Mouse (Mus musculus): ENCODE measurements around the gene Atp2b2. TPM values are rescaled to one million over a fixed set of nuclear protein-coding genes. Genes with fewer than 3 reads are reported as not detected.

Atp2b2 gene
- polyA plus RNA-seq, 1 experiment from 2014 or later = 0.09 TPM

DNA sequence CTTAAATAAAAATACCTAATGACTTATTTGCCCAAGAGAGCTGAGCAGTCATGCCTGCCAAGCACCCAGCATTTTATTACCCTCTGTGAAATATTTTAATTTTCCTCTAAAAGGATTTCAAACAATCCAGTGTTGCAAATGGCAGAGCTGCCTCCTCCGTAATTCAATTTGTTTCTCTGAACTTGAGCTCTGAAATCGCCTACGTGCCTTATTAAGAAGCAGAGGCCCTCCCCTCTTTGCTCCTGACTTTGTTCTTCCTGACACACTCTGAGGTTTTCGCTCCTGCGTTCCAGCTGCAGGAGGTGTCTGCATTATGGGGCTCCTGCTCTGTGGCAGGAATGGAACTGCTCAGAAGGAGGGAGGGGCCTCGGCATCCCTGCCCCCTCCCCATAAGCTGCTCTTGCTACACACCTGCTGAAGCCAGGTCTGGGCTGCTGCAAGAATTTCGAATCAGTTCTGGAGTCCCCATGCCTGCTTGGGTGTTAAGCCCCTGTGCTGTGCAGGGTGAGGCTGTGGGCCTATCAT lies 264.1 kb downstream of the Atp2b2 start:
- no peak for ATAC-seq (ENCODE audit: insufficient number of reproducible peaks, low FRiP score, low TSS enrichment, low read depth)
- no peaks in the 10 kb centered on the region for H3K36me3 ChIP-seq (ENCODE audit: control insufficient read depth, insufficient read depth, low read length)
- 53% methylated on average over 7 of the region's 7 CpGs for WGBS

DNA sequence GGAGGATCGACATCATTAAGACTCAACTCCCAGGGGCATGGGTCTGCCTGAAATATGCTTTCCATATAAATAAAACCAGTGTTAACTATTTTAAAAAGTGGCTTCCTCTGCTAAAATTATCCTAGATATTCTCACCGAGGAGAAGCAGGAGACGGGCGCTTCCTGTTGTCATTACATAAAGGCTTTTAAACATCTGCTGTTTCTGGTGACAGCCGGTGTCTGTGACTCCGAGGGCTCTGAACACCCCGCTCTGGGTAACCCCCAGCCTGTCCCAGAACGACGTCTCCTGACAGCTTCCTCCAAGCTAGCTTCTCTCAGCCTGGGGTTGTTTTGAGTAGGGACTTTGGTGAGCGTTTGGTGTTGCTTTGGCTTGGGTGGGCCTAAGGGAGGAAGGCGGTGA lies 273.6 kb downstream of the Atp2b2 start:
- no peak overlapping the region for H3K4me3 ChIP-seq (ENCODE audit: low read depth, low read length)
- H3K4me2 ChIP-seq (ENCODE audit: low read depth, severe bottlenecking) = no peak overlapping the region
- H3K27ac ChIP-seq (replicated peaks; ENCODE audit: low read depth, low read length) = no peak overlapping the region
- H3K4me1 ChIP-seq (ENCODE audit: control insufficient read depth, insufficient read depth, low read length) = no peaks in the 10 kb centered on the region
- no peak for DNase-seq (ENCODE audit: low spot score)
- no peak overlapping the region for H3K9ac ChIP-seq (ENCODE audit: low read length)
- no peaks in the 10 kb centered on the region for H3K27me3 ChIP-seq (ENCODE audit: control insufficient read depth, insufficient read depth, low read length)
- H3K9me3 ChIP-seq (ENCODE audit: control insufficient read depth, low read length) = no peaks in the 10 kb centered on the region
- 77% methylated on average over 11 of the region's 11 CpGs for WGBS
- no peaks in the 10 kb centered on the region for H3K36me3 ChIP-seq (ENCODE audit: control insufficient read depth, insufficient read depth, low read length)
- ATAC-seq (ENCODE audit: insufficient number of reproducible peaks, low FRiP score, low TSS enrichment, low read depth) = no peak

More for the DNA sequence above, 264.1 kb downstream of the Atp2b2 start:
- Histone ChIP-seq H3K4me1 (ENCODE audit: control insufficient read depth, insufficient read depth, low read length) (no peaks in the 10 kb centered on the region; the same call in 1 of the 2 replicates), H3K27ac (replicated peaks; ENCODE audit: low read depth, low read length) (no peak overlapping the region), H3K9me3 (ENCODE audit: control insufficient read depth, low read length) (no peaks in the 10 kb centered on the region), H3K4me3 (ENCODE audit: low read depth, low read length) (no peak overlapping the region), H3K27me3 (ENCODE audit: control insufficient read depth, insufficient read depth, low read length) (no peaks in the 10 kb centered on the region), H3K9ac (ENCODE audit: low read length) (no peak overlapping the region), H3K4me2 (ENCODE audit: low read depth, severe bottlenecking) (no peak overlapping the region)
- DNase-seq (ENCODE audit: low spot score) = no peak

GRCm38 (mm10) chr6:113761644-113762043 lies 280.8 kb downstream of the Atp2b2 start:
- DNase-seq (ENCODE audit: low spot score) (peak; percentile 74), ATAC-seq (ENCODE audit: insufficient number of reproducible peaks, low FRiP score, low TSS enrichment, low read depth) (no peak)
- H3K4me1 ChIP-seq (ENCODE audit: control insufficient read depth, insufficient read depth, low read length) = no peaks in the 10 kb centered on the region
- H3K27me3 ChIP-seq (ENCODE audit: control insufficient read depth, insufficient read depth, low read length) = no peaks in the 10 kb centered on the region
- H3K36me3 ChIP-seq (ENCODE audit: control insufficient read depth, insufficient read depth, low read length) = no peaks in the 10 kb centered on the region
- no peak overlapping the region for H3K4me3 ChIP-seq (ENCODE audit: low read depth, low read length)
- H3K27ac ChIP-seq (replicated peaks; ENCODE audit: low read depth, low read length) = no peak overlapping the region
- WGBS = 23% methylated on average over 7 of the region's 7 CpGs
- H3K4me2 ChIP-seq (ENCODE audit: low read depth, severe bottlenecking) = no peak overlapping the region
- no peaks in the 10 kb centered on the region for H3K9me3 ChIP-seq (ENCODE audit: control insufficient read depth, low read length)
- H3K9ac ChIP-seq (ENCODE audit: low read length) = no peak overlapping the region

GRCm38 (mm10) chr6:113749119-113749685 lies 293.2 kb downstream of the Atp2b2 start:
- 64% methylated on average over 17 of the region's 17 CpGs for WGBS
- ATAC-seq (ENCODE audit: insufficient number of reproducible peaks, low FRiP score, low TSS enrichment, low read depth) = no peak
- H3K27me3 ChIP-seq (ENCODE audit: control insufficient read depth, insufficient read depth, low read length) = peaks cover 6% of the 10 kb centered on the region; the same call in 1 of the 2 replicates
- no peaks in the 10 kb centered on the region for H3K36me3 ChIP-seq (ENCODE audit: control insufficient read depth, insufficient read depth, low read length)
- no peak overlapping the region for H3K4me2 ChIP-seq (ENCODE audit: low read depth, severe bottlenecking)
- H3K4me3 ChIP-seq (ENCODE audit: low read depth, low read length) = no peak overlapping the region
- no peak overlapping the region for H3K9ac ChIP-seq (ENCODE audit: low read length)
- H3K9me3 ChIP-seq (ENCODE audit: control insufficient read depth, low read length) = no peaks in the 10 kb centered on the region
- no peak for DNase-seq (ENCODE audit: low spot score)
- no peaks in the 10 kb centered on the region for H3K4me1 ChIP-seq (ENCODE audit: control insufficient read depth, insufficient read depth, low read length)
- H3K27ac ChIP-seq (replicated peaks; ENCODE audit: low read depth, low read length) = no peak overlapping the region

GRCm38 (mm10) chr6:113748351-113748750 lies 294.1 kb downstream of the Atp2b2 start:
- 28% methylated on average over 26 of the region's 26 CpGs for WGBS
- Histone ChIP-seq H3K4me1 (ENCODE audit: control insufficient read depth, insufficient read depth, low read length) (no peaks in the 10 kb centered on the region), H3K36me3 (ENCODE audit: control insufficient read depth, insufficient read depth, low read length) (no peaks in the 10 kb centered on the region), H3K4me3 (ENCODE audit: low read depth, low read length) (no peak overlapping the region), H3K9me3 (ENCODE audit: control insufficient read depth, low read length) (no peaks in the 10 kb centered on the region), H3K27me3 (ENCODE audit: control insufficient read depth, insufficient read depth, low read length) (peaks cover 6% of the 10 kb centered on the region; the same call in 1 of the 2 replicates), H3K9ac (ENCODE audit: low read length) (no peak overlapping the region), H3K4me2 (ENCODE audit: low read depth, severe bottlenecking) (no peak overlapping the region), H3K27ac (replicated peaks; ENCODE audit: low read depth, low read length) (no peak overlapping the region)
- DNase-seq (ENCODE audit: low spot score) = peak; percentile 28
- no peak for ATAC-seq (ENCODE audit: insufficient number of reproducible peaks, low FRiP score, low TSS enrichment, low read depth)

GRCm38 (mm10) chr6:113747284-113747683 lies 295.1 kb downstream of the Atp2b2 start:
- DNase-seq (ENCODE audit: low spot score) (no peak), ATAC-seq (ENCODE audit: insufficient number of reproducible peaks, low FRiP score, low TSS enrichment, low read depth) (no peak)
- Histone ChIP-seq H3K27ac (replicated peaks; ENCODE audit: low read depth, low read length) (no peak overlapping the region), H3K9ac (ENCODE audit: low read length) (no peak overlapping the region), H3K4me1 (ENCODE audit: control insufficient read depth, insufficient read depth, low read length) (no peaks in the 10 kb centered on the region), H3K27me3 (ENCODE audit: control insufficient read depth, insufficient read depth, low read length) (peaks cover 6% of the 10 kb centered on the region; the same call in 1 of the 2 replicates), H3K4me2 (ENCODE audit: low read depth, severe bottlenecking) (no peak overlapping the region), H3K36me3 (ENCODE audit: control insufficient read depth, insufficient read depth, low read length) (no peaks in the 10 kb centered on the region), H3K9me3 (ENCODE audit: control insufficient read depth, low read length) (no peaks in the 10 kb centered on the region), H3K4me3 (ENCODE audit: low read depth, low read length) (no peak overlapping the region)
- WGBS = 87% methylated on average over 14 of the region's 14 CpGs

DNA sequence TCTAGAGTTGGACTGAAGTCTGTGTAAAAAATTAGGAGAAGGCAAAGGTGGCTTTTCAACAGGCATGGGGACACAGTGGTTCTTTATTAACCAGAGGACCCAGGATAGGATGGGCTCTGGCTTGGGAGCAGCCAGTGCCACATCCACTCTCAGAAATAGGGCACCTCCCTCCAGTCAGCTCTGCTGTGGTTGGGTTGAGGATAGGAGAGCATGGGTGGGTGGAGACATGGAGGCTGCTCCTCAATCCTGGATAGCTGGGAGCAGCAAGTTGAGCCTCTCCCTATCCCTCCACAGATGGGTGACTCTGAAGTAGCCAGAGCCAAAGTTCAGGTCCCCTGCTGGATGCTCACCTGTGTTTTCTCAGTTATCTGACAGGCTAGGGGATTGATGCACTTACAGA lies 297.3 kb downstream of the Atp2b2 start:
- Histone ChIP-seq H3K9ac (ENCODE audit: low read length) (no peak overlapping the region), H3K27me3 (ENCODE audit: control insufficient read depth, insufficient read depth, low read length) (peaks cover 6% of the 10 kb centered on the region; the same call in 1 of the 2 replicates), H3K9me3 (ENCODE audit: control insufficient read depth, low read length) (no peaks in the 10 kb centered on the region), H3K27ac (replicated peaks; ENCODE audit: low read depth, low read length) (no peak overlapping the region), H3K36me3 (ENCODE audit: control insufficient read depth, insufficient read depth, low read length) (no peaks in the 10 kb centered on the region), H3K4me2 (ENCODE audit: low read depth, severe bottlenecking) (no peak overlapping the region), H3K4me3 (ENCODE audit: low read depth, low read length) (no peak overlapping the region), H3K4me1 (ENCODE audit: control insufficient read depth, insufficient read depth, low read length) (no peaks in the 10 kb centered on the region)
- ATAC-seq (ENCODE audit: insufficient number of reproducible peaks, low FRiP score, low TSS enrichment, low read depth) (no peak), DNase-seq (ENCODE audit: low spot score) (no peak)

DNA sequence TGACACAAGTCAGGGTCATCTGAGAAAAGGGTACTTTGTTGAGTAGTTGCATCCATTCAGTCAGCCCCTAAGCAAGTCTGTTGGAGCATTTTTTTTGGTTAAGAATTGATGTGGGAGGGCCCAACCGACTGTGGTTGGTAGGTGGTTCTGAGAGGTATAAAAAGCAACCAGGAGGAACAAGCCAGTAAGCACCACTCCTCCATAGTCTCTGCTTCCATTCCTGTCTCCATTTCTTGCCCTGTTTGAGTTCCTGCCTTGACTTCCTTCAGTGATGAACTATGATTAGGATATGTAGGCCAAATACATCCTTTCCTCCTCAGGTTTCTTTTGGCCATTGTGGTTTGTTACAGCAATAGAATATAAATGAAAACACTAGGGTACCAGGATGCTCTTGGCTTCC lies 299.3 kb downstream of the Atp2b2 start:
- no peak overlapping the region for H3K9ac ChIP-seq (ENCODE audit: low read length)
- DNase-seq (ENCODE audit: low spot score) = no peak
- peaks cover 2% of the 10 kb centered on the region; the same call in 1 of the 2 replicates for H3K27me3 ChIP-seq (ENCODE audit: control insufficient read depth, insufficient read depth, low read length)
- H3K27ac ChIP-seq (replicated peaks; ENCODE audit: low read depth, low read length) = no peak overlapping the region
- H3K4me3 ChIP-seq (ENCODE audit: low read depth, low read length) = no peak overlapping the region
- H3K9me3 ChIP-seq (ENCODE audit: control insufficient read depth, low read length) = no peaks in the 10 kb centered on the region
- peaks cover 2% of the 10 kb centered on the region; the same call in 1 of the 2 replicates for H3K36me3 ChIP-seq (ENCODE audit: control insufficient read depth, insufficient read depth, low read length)
- H3K4me1 ChIP-seq (ENCODE audit: control insufficient read depth, insufficient read depth, low read length) = no peaks in the 10 kb centered on the region; the same call in 1 of the 2 replicates
- 60% methylated on average over 1 of the region's 1 CpGs for WGBS
- no peak for ATAC-seq (ENCODE audit: insufficient number of reproducible peaks, low FRiP score, low TSS enrichment, low read depth)
- no peak overlapping the region for H3K4me2 ChIP-seq (ENCODE audit: low read depth, severe bottlenecking)

Measured in limb, embryonic 11.5 days (tissue).